Mouse (Mus musculus) heart, postnatal 0 days (tissue): Measurements from ENCODE around the gene Chrm4. TPM values are rescaled to one million over a fixed set of nuclear protein-coding genes. Genes with fewer than 3 reads are reported as not detected.
A peak's percentile ranks its signal among the peaks of the same experiment; 100 is the strongest.

Source experiments
- ATAC-seq: fragments of 200-750 bp; cut with Nextera tagmentation; 2 replicates; pipeline ENCODE4 v1.8.0; 2017; ENCODE audit warnings: low read depth, moderate number of reproducible peaks, moderate library complexity; ENCODE audit not compliant: insufficient read depth
- DNase-seq: peaks from one replicate; pipeline ENCODE4 v3.0.0-alpha.2; 2016; ENCODE audit warnings: low spot score
- H3K27ac ChIP-seq: fragments of 300-500 bp; sonication (generic); 2 replicates; pipeline ENCODE4 v1.5.1; 2014; ENCODE audit warnings: low read depth, mild to moderate bottlenecking
- H3K27me3 ChIP-seq: fragments of 300-500 bp; sonication (generic); 2 replicates; pipeline ENCODE4 v1.6.1; 2014; ENCODE audit warnings: low read length, mixed read lengths; ENCODE audit not compliant: control insufficient read depth, insufficient read depth
- H3K36me3 ChIP-seq: fragments of 300-500 bp; sonication (generic); replicated peaks from 2 replicates; pipeline ENCODE4 v1.6.1; 2014; ENCODE audit warnings: low read length, mixed read lengths; ENCODE audit not compliant: control insufficient read depth, insufficient read depth
- H3K4me1 ChIP-seq: fragments of 300-500 bp; sonication (generic); 2 replicates; pipeline ENCODE4 v1.6.1; 2014; ENCODE audit warnings: antibody characterized with exemption; ENCODE audit not compliant: control insufficient read depth, insufficient read depth
- H3K4me2 ChIP-seq: fragments of 300-500 bp; sonication (generic); 2 replicates; pipeline ENCODE4 v1.6.1; 2014; ENCODE audit warnings: low read depth, mild to moderate bottlenecking, low read length, moderate library complexity
- H3K4me3 ChIP-seq: fragments of 300-500 bp; sonication (generic); 2 replicates; pipeline ENCODE4 v1.5.1; 2014; ENCODE audit warnings: low read depth, low read length
- H3K9ac ChIP-seq: fragments of 300-500 bp; sonication (generic); replicated peaks from 2 replicates; pipeline ENCODE4 v1.6.1; 2014; ENCODE audit warnings: low read depth, low read length, mixed read lengths
- H3K9me3 ChIP-seq: fragments of 300-500 bp; sonication (generic); replicated peaks from 2 replicates; pipeline ENCODE4 v1.6.1; 2016; ENCODE audit warnings: low read length; ENCODE audit not compliant: control insufficient read depth
- CTCF ChIP-seq: IDR thresholded peaks from 2 replicates; pipeline ENCODE4 v1.5.1; 2016; ENCODE audit warnings: antibody characterized with exemption, control low read depth, low read depth
- EP300 ChIP-seq: IDR thresholded peaks from 2 replicates; pipeline ENCODE4 v1.6.1; 2016; ENCODE audit warnings: antibody characterized with exemption, low read depth
- WGBS: fragments of 180-500 bp; shearing (Covaris S2); extraction: QIAGEN DNeasy Blood & Tissue Kit; methylation state at CpG from one replicate; pipeline ENCODE4 v1.1.7; 2014; 5-methylcytosine and 5-hydroxymethylcytosine counted together
- polyA plus RNA-seq: library from polyadenylated mRNA; unstranded; fragments of >200 nt; fragmentation: Nextera tagmentation; extraction: Ambion mirVana; gene quantifications from 2 replicates; pipeline ENCODE4 v1.2.1, GENCODE M21; 2015
- total RNA-seq: library from RNA; depleted of rRNA; stranded (reverse); fragments of >200 nt; gene quantifications from 2 replicates; pipeline ENCODE4 v1.2.3, GENCODE M21; 2014; ENCODE audit warnings: low replicate concordance

Gene Chrm4
- total and polyA plus RNA-seq, 2 experiments from 2014 or later, result not detected

DNA sequence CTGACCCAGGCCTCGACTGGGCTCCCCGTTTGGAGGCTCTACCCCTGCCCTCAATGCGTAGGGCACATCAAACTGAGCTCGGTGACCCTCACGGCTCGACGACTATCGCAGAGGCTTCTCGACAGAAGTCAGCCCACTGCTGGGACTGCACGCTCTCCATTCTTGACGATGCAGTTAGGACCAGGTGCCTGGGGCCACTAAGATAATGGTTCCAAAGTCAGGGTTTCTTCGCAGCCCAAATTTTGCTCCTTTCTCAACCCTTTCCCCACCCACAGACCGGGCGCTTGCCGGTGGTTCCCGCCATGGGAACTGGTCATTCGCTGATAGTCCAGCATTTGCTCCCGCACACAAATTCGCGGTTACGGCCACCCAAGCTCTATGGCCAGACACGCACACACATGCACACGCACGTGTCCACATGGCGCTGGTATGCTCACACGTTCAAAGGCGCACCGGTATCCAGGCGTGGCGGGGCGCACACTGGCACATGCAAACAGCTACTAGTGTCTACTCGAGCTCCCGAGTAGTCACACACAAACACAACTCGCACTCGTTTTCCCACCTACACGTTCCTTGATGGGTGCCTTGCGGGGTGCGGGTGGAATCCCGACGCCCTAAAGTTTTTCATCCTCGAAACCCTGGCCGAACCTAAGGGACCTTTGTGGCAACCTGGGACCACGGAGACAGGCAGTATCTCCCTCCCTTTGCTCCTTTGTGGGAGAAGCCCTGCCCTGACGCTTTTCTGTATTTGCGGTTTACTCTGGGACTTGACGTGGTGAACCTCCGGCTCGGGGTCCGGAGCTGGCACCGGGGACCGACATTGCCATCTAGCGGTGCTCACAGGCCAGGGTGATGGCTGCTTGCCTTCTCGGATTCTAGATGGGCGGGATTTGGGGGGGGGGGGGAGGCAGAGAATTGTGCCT, 3.4 kb upstream of the Chrm4 start:
- H3K9me3 ChIP-seq, result no peaks in the 10 kb centered on the region
- peaks cover 8% of the 10 kb centered on the region for H3K4me1 ChIP-seq
- no peak overlapping the region for H3K27ac ChIP-seq
- 5% methylated on average over 54 of the region's 54 CpGs for WGBS
- H3K4me3 ChIP-seq, result peak overlapping the region; percentile 53
- TF ChIP-seq CTCF (peak; percentile 75), EP300 (no peak)
- 0 out of 2 replicates have a peak, but pooled peaks cover 5% of the 10 kb centered on the region for H3K36me3 ChIP-seq
- H3K27me3 ChIP-seq, result peaks cover 41% of the 10 kb centered on the region
- peak; percentile 69 for DNase-seq
- ATAC-seq, result peak; percentile 58
- peak overlapping the region; percentile 60 for H3K4me2 ChIP-seq
- no peak overlapping the region for H3K9ac ChIP-seq

DNA sequence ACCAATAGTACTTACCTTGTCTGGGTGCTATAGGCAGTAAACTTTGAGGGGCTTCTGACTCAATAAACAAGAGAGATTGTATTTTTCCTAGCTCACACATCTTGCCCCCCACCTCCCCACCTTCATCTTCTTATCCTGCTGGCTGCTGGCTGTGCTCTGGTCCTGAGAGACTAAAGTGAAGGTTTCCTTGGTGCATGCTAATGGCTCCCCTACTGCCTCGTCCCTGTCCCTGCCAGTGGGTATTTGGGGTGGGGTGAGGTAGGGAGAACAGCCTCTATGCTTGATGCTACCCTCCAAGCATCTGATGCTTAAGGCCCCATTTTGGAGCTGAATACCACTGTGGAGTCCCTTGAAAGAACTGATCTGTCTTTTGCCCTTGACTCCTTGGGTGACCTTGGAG, 2.3 kb upstream of the Chrm4 start:
- H3K4me3 ChIP-seq, result no peak overlapping the region
- H3K27ac ChIP-seq, result no peak overlapping the region
- H3K27me3 ChIP-seq, result peaks cover 41% of the 10 kb centered on the region
- TF ChIP-seq CTCF (no peak), EP300 (no peak)
- no peak overlapping the region for H3K4me2 ChIP-seq
- H3K36me3 ChIP-seq, result 0 out of 2 replicates have a peak, but pooled peaks cover 1% of the 10 kb centered on the region
- 78% methylated on average over 1 of the region's 1 CpGs for WGBS
- no peak for DNase-seq
- H3K9me3 ChIP-seq, result no peaks in the 10 kb centered on the region
- H3K4me1 ChIP-seq, result peaks cover 8% of the 10 kb centered on the region
- H3K9ac ChIP-seq, result no peak overlapping the region
- no peak for ATAC-seq

DNA sequence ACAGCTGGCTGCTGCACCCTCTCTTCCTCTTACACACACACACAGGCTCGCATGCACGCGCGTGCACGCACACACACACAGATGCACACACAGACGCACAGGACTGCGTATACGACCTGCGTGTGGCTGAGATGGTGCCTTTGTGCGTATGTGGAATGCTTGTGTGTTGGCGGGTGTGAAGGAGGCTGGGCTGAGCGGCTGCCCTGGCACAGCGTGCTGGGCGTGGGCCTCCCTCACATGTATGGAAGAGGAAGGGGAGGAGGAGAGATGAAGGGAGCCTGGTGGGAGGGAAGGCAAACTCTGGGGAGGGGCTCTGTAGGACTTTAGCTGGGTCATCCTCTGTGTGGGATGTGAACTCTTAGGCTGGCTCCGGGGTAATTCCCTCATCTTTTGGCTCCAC, 1.6 kb upstream of the Chrm4 start:
- H3K36me3 ChIP-seq, result no peaks in the 10 kb centered on the region
- no peak overlapping the region for H3K9ac ChIP-seq
- no peak for DNase-seq
- H3K4me1 ChIP-seq, result peaks cover 11% of the 10 kb centered on the region
- no peak for TF ChIP-seq CTCF
- TF ChIP-seq EP300, result no peak
- no peaks in the 10 kb centered on the region for H3K9me3 ChIP-seq
- no peak overlapping the region for H3K27ac ChIP-seq
- ATAC-seq, result no peak
- 78% methylated on average over 15 of the region's 15 CpGs for WGBS
- H3K4me3 ChIP-seq, result no peak overlapping the region
- H3K27me3 ChIP-seq, result peaks cover 41% of the 10 kb centered on the region
- H3K4me2 ChIP-seq, result no peak overlapping the region

DNA sequence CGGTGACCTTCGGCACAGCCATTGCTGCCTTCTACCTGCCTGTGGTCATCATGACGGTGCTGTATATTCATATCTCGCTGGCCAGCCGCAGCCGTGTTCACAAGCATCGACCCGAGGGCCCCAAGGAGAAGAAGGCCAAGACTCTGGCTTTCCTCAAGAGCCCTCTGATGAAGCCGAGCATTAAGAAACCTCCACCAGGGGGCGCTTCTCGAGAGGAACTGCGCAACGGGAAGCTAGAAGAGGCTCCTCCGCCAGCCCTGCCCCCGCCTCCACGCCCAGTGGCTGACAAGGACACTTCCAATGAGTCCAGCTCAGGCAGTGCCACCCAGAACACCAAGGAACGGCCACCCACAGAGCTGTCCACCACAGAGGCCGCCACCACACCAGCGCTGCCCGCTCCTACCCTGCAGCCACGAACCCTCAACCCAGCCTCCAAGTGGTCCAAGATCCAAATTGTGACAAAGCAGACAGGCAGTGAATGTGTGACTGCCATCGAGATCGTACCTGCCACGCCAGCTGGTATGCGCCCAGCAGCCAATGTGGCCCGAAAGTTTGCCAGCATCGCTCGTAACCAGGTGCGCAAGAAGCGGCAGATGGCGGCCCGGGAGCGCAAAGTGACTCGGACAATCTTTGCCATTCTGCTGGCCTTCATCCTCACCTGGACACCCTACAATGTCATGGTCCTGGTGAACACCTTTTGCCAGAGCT, 931 bp downstream of the Chrm4 start:
- H3K9ac ChIP-seq, result no peak overlapping the region
- peak overlapping the region; percentile 10 for H3K4me3 ChIP-seq

DNA sequence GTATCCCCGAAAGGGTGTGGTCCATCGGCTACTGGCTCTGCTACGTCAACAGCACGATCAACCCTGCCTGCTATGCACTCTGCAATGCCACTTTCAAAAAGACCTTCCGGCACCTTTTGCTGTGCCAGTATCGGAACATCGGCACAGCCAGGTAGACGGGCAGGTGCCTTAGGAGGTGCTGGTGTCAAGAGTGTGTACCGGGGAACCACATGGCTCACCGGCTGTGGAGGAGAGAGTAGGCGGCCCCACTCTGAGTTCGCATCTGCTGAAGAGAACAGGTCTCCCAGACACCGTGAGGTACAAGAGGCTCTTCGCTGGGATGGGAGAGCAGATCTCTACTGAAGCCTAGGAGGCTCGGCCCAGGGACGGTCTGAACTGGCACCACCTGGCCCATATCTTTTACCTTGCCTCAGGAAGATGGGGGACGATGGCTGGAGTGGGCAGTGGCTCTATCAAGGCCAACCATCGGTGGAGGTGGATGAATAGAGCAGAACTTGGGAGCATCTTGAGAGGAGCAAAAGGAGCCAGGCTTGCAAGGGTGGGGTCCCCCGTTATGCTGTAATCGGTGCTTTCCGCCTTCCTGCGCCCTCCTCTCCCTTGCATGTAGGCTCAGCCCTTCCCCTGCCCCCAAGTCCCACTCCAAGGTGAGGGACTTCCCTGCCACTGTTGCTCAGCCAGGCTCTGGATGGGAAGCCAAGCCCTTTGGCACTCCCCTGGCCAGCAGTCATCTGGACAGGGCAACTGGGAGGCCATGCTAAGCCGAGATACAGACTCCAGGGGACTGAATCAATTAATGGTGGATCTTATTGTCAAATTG, 1.7 kb downstream of the Chrm4 start:
- ATAC-seq (no peak), DNase-seq (no peak)
- no peak overlapping the region for H3K4me3 ChIP-seq
- H3K27ac ChIP-seq, result no peak overlapping the region
- WGBS, result 71% methylated on average over 23 of the region's 23 CpGs
- H3K4me2 ChIP-seq, result no peak overlapping the region
- TF ChIP-seq CTCF (no peak), EP300 (no peak)
- H3K9me3 ChIP-seq, result no peaks in the 10 kb centered on the region
- peaks cover 17% of the 10 kb centered on the region for H3K4me1 ChIP-seq
- H3K9ac ChIP-seq, result no peak overlapping the region
- H3K27me3 ChIP-seq, result peaks cover 16% of the 10 kb centered on the region
- H3K36me3 ChIP-seq, result peaks cover 9% of the 10 kb centered on the region; the same call in 1 of the 2 replicates

More for the DNA sequence above, 931 bp downstream of the Chrm4 start:
- 0 out of 2 replicates have a peak, but pooled peaks cover 2% of the 10 kb centered on the region for H3K36me3 ChIP-seq
- peak overlapping the region; percentile 32 for H3K4me2 ChIP-seq
- DNase-seq (no peak), ATAC-seq (no peak)
- H3K4me1 ChIP-seq, result peaks cover 18% of the 10 kb centered on the region
- H3K27ac ChIP-seq, result no peak overlapping the region
- no peaks in the 10 kb centered on the region for H3K9me3 ChIP-seq
- peaks cover 23% of the 10 kb centered on the region for H3K27me3 ChIP-seq
- WGBS, result 39% methylated on average over 34 of the region's 34 CpGs
- peak; percentile 57 for TF ChIP-seq CTCF
- TF ChIP-seq EP300, result no peak
